Mouse (Mus musculus): ENCODE results near the gene Palld. TPM values are rescaled to one million over a fixed set of nuclear protein-coding genes. Genes with fewer than 3 reads are reported as not detected.

Palld gene
- polyA plus RNA-seq, 1 experiment = 58.2 TPM

DNA sequence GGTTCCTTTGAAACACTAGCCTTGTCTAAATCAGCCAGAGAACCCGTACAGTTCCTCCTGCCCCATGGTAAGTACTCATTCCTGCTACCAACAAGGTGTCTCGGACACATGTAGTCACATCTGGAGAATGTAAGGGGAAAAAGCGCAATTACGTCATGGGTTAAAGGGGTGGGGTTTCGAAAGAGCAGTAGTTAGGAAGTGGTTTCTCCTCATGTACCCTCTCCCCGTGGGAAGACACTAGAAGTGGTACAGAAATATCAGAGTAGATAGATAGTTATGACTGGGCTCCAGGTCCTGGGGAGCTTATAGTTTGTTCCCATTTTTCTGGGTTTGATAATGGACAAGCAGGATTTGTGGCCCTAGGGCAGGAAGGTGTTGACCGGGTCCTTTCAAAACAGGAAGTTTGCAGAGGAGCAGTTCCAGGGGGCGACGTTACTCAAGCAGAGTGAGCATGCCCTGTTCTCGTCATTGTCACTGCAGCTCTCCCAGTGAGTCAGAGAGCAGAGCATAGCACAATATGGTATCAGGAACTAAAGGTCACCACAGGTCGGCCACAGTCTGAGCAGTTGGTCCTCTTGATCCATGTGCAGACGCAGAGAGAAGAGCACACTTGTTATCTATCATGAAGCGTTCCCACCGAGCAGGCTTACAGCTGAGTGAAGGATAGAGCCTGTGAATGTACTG lies 384.8 kb downstream of the Palld start:
- Histone ChIP-seq H3K4me3 (ENCODE audit: low read depth, low read length) (no peak overlapping the region), H3K27me3 (ENCODE audit: control insufficient read depth, insufficient read depth, low read length) (no peaks in the 10 kb centered on the region), H3K36me3 (ENCODE audit: control insufficient read depth, insufficient read depth, low read length) (peaks cover 41% of the 10 kb centered on the region), H3K4me1 (ENCODE audit: control insufficient read depth, insufficient read depth, insufficient read length, low read length) (no peaks in the 10 kb centered on the region), H3K27ac (ENCODE audit: insufficient read depth, low read depth, low read length) (no peak overlapping the region)
- no peak for TF ChIP-seq CTCF (IDR thresholded peaks at IDR 0.05; ENCODE audit: extremely low read depth, insufficient read length, insufficient replicate concordance, low read depth, low read length)
- TF ChIP-seq POLR2A (IDR thresholded peaks at IDR 0.05; ENCODE audit: low read depth, low read length) = no peak
- WGBS = 55% methylated on average over 14 of the region's 14 CpGs

DNA sequence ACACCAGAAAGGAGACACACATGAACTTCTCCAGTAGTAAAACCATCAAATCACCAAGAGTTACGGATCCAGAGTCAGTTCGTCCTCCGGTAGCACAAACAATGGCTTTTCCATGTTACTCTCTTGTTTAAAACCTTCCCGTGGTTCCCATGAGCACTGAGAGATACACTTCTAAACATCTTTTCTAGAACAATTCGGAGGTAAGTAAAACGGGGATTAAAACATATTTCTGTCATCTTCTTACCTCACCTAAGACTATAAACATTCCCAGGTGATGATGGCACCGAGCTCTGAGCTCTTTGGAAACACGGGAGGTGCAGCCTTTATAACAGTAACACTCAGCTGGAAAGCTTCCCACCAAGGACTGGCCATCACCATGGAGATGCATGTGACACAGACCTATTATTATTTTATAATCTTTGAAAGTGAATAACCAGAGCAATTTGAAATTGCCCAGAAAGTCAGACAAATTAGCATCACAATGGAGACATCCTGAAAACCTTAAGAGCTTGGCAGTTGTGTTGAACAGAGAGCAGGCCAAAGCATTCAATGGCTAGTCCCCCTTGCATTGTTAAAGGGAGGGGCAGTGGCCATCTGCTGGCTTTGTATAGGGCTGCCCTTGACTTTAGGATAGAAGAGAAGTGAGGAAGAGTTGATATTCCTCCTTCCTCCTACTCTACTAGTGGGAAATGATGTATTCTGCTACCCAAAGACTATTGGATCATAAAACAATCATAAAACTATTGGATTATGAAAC lies 385.6 kb downstream of the Palld start:
- Histone ChIP-seq H3K4me1 (ENCODE audit: control insufficient read depth, insufficient read depth, insufficient read length, low read length) (no peaks in the 10 kb centered on the region), H3K36me3 (ENCODE audit: control insufficient read depth, insufficient read depth, low read length) (peaks cover 43% of the 10 kb centered on the region), H3K4me3 (ENCODE audit: low read depth, low read length) (no peak overlapping the region), H3K27me3 (ENCODE audit: control insufficient read depth, insufficient read depth, low read length) (no peaks in the 10 kb centered on the region), H3K27ac (ENCODE audit: insufficient read depth, low read depth, low read length) (no peak overlapping the region)
- TF ChIP-seq POLR2A (IDR thresholded peaks at IDR 0.05; ENCODE audit: low read depth, low read length) (no peak), CTCF (IDR thresholded peaks at IDR 0.05; ENCODE audit: extremely low read depth, insufficient read length, insufficient replicate concordance, low read depth, low read length) (no peak)
- 81% methylated on average over 8 of the region's 8 CpGs for WGBS

DNA sequence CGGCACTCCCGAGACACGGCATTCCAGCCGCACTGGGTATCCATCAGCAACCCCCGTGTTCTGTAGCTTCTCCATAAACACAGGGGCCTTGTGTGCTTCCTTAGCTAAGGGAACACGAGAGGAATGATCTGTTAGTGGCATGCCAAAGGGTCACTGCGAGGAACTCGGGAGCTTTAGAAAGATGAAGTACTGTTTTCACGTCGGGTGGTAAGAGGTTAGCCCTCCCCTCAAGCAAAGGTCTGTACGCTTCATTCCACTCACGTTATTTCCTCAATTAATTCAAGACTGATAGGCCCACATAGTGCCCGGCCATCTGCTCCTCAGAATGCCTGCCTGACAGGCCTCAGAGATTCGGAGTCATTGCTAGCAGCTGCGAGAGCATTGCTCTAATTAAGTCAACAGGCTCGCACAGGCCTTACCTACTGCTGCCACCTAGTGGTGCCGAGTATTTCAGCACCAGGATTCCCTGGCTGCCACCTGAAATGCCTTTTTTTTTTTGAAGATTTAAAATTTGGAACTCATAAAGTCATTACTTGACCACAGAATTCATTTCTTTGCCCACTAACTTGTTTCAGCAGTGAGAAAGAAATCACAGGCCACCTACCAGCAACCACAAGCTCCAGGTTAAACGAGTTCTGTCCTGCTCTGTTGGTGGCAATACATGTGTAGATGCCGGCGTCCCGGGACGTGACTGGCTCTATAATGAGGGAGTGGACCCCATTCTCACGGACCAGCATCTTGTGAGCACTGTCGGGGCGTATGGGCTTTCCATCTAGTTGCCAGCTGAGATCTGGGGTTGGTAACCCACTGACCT lies 386.4 kb downstream of the Palld start:
- H3K36me3 ChIP-seq (ENCODE audit: control insufficient read depth, insufficient read depth, low read length) = peaks cover 41% of the 10 kb centered on the region
- no peak overlapping the region for H3K4me3 ChIP-seq (ENCODE audit: low read depth, low read length)
- no peaks in the 10 kb centered on the region for H3K4me1 ChIP-seq (ENCODE audit: control insufficient read depth, insufficient read depth, insufficient read length, low read length)
- no peak overlapping the region for H3K27ac ChIP-seq (ENCODE audit: insufficient read depth, low read depth, low read length)
- TF ChIP-seq CTCF (IDR thresholded peaks at IDR 0.05; ENCODE audit: extremely low read depth, insufficient read length, insufficient replicate concordance, low read depth, low read length) (peak; percentile 88; the same call in 1 of the 2 replicates), POLR2A (IDR thresholded peaks at IDR 0.05; ENCODE audit: low read depth, low read length) (no peak)
- 54% methylated on average over 25 of the region's 25 CpGs for WGBS
- H3K27me3 ChIP-seq (ENCODE audit: control insufficient read depth, insufficient read depth, low read length) = no peaks in the 10 kb centered on the region

DNA sequence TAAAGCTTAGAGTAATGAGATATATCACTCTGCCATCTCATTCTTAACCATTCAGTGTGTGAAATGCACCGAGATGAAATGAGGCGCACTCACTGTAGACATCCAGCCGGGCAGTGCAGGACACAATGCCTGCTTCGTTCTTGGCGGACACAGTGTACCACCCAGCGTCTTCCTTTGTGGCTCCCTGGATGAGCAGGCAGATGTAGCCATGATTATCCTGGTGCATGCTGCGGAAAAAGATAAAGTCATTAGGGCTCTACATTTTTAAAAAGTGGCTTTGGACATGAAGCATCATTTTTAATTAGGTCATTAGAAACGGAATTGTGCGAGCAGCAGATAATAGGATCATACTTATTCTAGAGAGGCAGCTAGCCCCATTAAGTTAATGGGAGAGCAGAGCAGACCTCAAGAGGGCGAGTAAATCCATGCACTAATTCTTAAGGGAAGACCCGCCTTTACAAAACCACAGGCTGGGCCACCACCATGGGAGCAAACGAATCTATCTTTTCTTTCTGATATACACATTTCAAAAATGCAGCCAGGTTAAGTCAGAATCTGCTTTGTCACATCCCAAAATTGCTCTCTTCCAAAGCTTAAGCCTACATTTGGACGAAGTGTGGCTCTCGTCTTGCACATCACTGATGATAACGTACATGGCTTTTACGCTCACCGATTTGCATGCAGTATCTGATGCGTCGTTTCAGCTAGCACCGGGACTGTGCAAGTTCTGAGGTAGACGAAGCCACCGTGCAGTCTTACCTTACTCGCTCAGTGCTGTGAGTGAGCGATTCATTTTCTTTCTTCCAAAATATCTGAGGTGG lies 387.2 kb downstream of the Palld start:
- Histone ChIP-seq H3K27ac (ENCODE audit: insufficient read depth, low read depth, low read length) (no peak overlapping the region), H3K4me1 (ENCODE audit: control insufficient read depth, insufficient read depth, insufficient read length, low read length) (no peaks in the 10 kb centered on the region), H3K4me3 (ENCODE audit: low read depth, low read length) (no peak overlapping the region), H3K36me3 (ENCODE audit: control insufficient read depth, insufficient read depth, low read length) (peaks cover 46% of the 10 kb centered on the region), H3K27me3 (ENCODE audit: control insufficient read depth, insufficient read depth, low read length) (no peaks in the 10 kb centered on the region)
- 94% methylated on average over 24 of the region's 24 CpGs for WGBS
- TF ChIP-seq CTCF (IDR thresholded peaks at IDR 0.05; ENCODE audit: extremely low read depth, insufficient read length, insufficient replicate concordance, low read depth, low read length) (no peak), POLR2A (IDR thresholded peaks at IDR 0.05; ENCODE audit: low read depth, low read length) (no peak)

DNA sequence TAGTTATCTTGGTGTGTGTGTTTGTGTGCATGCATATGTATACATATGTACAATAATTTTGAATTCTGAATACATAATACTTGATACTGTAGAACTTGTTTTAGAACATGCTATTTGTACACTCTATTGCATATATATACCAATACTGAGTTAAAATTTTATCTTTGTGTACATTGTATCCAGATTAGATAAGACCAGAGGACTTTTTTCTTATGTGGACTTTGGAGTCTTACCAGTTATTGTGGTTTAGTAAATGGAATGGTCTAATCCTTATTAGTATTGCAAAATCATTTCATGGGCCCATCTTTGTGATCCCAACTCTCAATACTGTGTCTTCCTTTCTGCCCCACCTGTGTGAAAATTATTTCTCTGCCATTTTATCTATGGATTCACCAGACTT lies 400.2 kb downstream of the Palld start:
- H3K4me3 ChIP-seq (ENCODE audit: low read depth, low read length) = no peak overlapping the region
- H3K27me3 ChIP-seq (ENCODE audit: control insufficient read depth, insufficient read depth, low read length) = no peaks in the 10 kb centered on the region
- H3K4me1 ChIP-seq (ENCODE audit: control insufficient read depth, insufficient read depth, insufficient read length, low read length) = no peaks in the 10 kb centered on the region; the same call in 1 of the 2 replicates
- peaks cover 3% of the 10 kb centered on the region; the same call in 1 of the 2 replicates for H3K36me3 ChIP-seq (ENCODE audit: control insufficient read depth, insufficient read depth, low read length)
- no peak for TF ChIP-seq CTCF (IDR thresholded peaks at IDR 0.05; ENCODE audit: extremely low read depth, insufficient read length, insufficient replicate concordance, low read depth, low read length)
- H3K27ac ChIP-seq (ENCODE audit: insufficient read depth, low read depth, low read length) = no peak overlapping the region

DNA sequence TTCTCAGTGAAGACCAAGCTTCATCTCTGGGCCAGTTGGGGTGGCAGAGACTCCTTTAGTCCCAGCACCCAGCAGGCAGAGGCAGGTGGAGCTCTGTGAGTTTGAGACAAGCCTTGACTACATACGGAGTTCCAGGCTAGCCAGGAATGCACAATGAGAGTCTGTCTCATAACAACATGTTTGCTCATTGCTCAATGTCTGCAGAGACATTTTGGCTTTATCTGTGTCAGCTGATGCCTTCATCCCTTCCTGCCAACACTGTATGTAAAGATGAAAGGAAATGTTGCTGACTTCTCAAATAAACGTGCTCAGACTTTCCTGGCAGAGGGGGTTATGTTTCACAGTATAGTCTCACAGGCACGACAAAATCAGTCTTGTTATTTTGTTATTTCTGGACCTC lies 401.6 kb downstream of the Palld start:
- Histone ChIP-seq H3K36me3 (ENCODE audit: control insufficient read depth, insufficient read depth, low read length) (peaks cover 8% of the 10 kb centered on the region), H3K4me3 (ENCODE audit: low read depth, low read length) (no peak overlapping the region), H3K27me3 (ENCODE audit: control insufficient read depth, insufficient read depth, low read length) (no peaks in the 10 kb centered on the region), H3K27ac (ENCODE audit: insufficient read depth, low read depth, low read length) (no peak overlapping the region), H3K4me1 (ENCODE audit: control insufficient read depth, insufficient read depth, insufficient read length, low read length) (no peaks in the 10 kb centered on the region; the same call in 1 of the 2 replicates)
- WGBS = 33% methylated on average over 3 of the region's 3 CpGs
- TF ChIP-seq CTCF (IDR thresholded peaks at IDR 0.05; ENCODE audit: extremely low read depth, insufficient read length, insufficient replicate concordance, low read depth, low read length) = no peak
- no peak for TF ChIP-seq POLR2A (IDR thresholded peaks at IDR 0.05; ENCODE audit: low read depth, low read length)

Measured in small intestine, adult 2 months (tissue).